ENCODE assay signal across 16 mouse cellular contexts in the genomic region with DNA sequence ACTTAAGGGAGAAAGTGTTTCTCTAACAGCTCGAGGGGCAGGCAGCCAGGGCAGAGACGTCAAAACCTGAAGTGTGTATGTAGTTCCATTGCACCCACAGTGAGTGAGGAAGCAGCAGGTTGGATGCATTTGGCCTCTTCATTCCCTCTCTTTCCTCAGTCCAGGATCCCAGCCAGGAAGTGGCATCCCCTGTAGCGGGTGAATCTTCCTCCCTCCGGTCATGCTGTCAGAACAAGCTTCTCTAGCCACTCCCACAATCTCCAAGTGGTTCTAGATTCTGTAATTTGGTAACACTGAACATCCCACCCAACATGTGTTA. TPM values are rescaled to one million over a fixed set of nuclear protein-coding genes. Genes with fewer than 3 reads are reported as not detected.
DNase-seq lines count a peak whose midpoint lies in the region; ATAC-seq and TF ChIP-seq lines count a peak whose summit lies in the region.
"Had no signal": no experiment of that assay in that cellular context is flagged by ENCODE, and none has a peak within 500 bp of the region (broad histone marks: within the 10 kb centered on the region; RNA-seq: fewer than 3 reads in every experiment).

No protein-coding gene starts in this region.

- ATAC-seq in forebrain, postnatal 0 days = peak; percentile 73
- ATAC-seq in forebrain, embryonic 12.5 days (ENCODE audit: low FRiP score) = no peak
- no peak for ATAC-seq in midbrain, embryonic 12.5 days (ENCODE audit: low FRiP score, low read depth)
- no peak for ATAC-seq in midbrain, embryonic 11.5 days (ENCODE audit: low FRiP score)
- ATAC-seq in midbrain, postnatal 0 days (ENCODE audit: low FRiP score) = no peak
- ATAC-seq: CD4-positive, CD25-positive, alpha-beta regulatory T cell, adult 4 months had no signal

- no peak overlapping the region for H3K4me3 ChIP-seq in forebrain, postnatal 0 days (ENCODE audit: low read depth, low read length)
- H3K4me3 ChIP-seq in forebrain, embryonic 12.5 days (replicated peaks) = no peak overlapping the region
- no peak overlapping the region for H3K4me3 ChIP-seq in midbrain, embryonic 12.5 days
- no peak overlapping the region for H3K4me3 ChIP-seq in midbrain, embryonic 11.5 days (ENCODE audit: low read depth, low read length)
- H3K4me3 ChIP-seq in midbrain, postnatal 0 days (ENCODE audit: low read depth, low read length) = no peak overlapping the region
- no peak overlapping the region for H3K4me3 ChIP-seq in left cerebral cortex, adult 2 months
- H3K4me3 ChIP-seq: heart, embryonic 15.5 days had no signal

- H3K36me3 ChIP-seq in forebrain, postnatal 0 days (ENCODE audit: insufficient read depth) = no peaks in the 10 kb centered on the region
- H3K36me3 ChIP-seq in forebrain, embryonic 12.5 days (replicated peaks) = no peaks in the 10 kb centered on the region
- H3K36me3 ChIP-seq in midbrain, embryonic 12.5 days = no peaks in the 10 kb centered on the region
- H3K36me3 ChIP-seq in midbrain, embryonic 11.5 days (ENCODE audit: control insufficient read depth, insufficient read depth, low read length) = no peaks in the 10 kb centered on the region
- no peaks in the 10 kb centered on the region for H3K36me3 ChIP-seq in midbrain, postnatal 0 days (ENCODE audit: insufficient read depth, low read length)
- H3K36me3 ChIP-seq: heart, embryonic 15.5 days had no signal

- no peak overlapping the region for H3K9ac ChIP-seq in forebrain, postnatal 0 days
- no peak overlapping the region for H3K9ac ChIP-seq in forebrain, embryonic 12.5 days
- no peak overlapping the region for H3K9ac ChIP-seq in midbrain, embryonic 12.5 days (replicated peaks)
- no peak overlapping the region for H3K9ac ChIP-seq in midbrain, embryonic 11.5 days (ENCODE audit: low read length)
- H3K9ac ChIP-seq in midbrain, postnatal 0 days (replicated peaks; ENCODE audit: low read length, poor library complexity, severe bottlenecking) = no peak overlapping the region
- H3K9ac ChIP-seq: heart, embryonic 15.5 days had no signal

- intact Hi-C loops in left cerebral cortex, adult 2 months (cut with DNase I) = no loop called here

- TF ChIP-seq CTCF in forebrain, postnatal 0 days (IDR thresholded peaks at IDR 0.05; ENCODE audit: low read depth) = no peak
- TF ChIP-seq CTCF in midbrain, postnatal 0 days (IDR thresholded peaks at IDR 0.05) = no peak
- no peak for TF ChIP-seq CTCF in left cerebral cortex, adult 2 months (IDR thresholded peaks at IDR 0.05)

- H3K9me3 ChIP-seq in forebrain, postnatal 0 days (ENCODE audit: low read length) = no peaks in the 10 kb centered on the region
- H3K9me3 ChIP-seq in forebrain, embryonic 12.5 days = no peaks in the 10 kb centered on the region
- H3K9me3 ChIP-seq in midbrain, embryonic 12.5 days = no peaks in the 10 kb centered on the region
- no peaks in the 10 kb centered on the region for H3K9me3 ChIP-seq in midbrain, embryonic 11.5 days (ENCODE audit: control insufficient read depth, low read length)
- H3K9me3 ChIP-seq in midbrain, postnatal 0 days (ENCODE audit: low read length) = no peaks in the 10 kb centered on the region
- H3K9me3 ChIP-seq: heart, embryonic 15.5 days had no signal

- no peak overlapping the region for H3K4me2 ChIP-seq in forebrain, postnatal 0 days (ENCODE audit: low read depth)
- H3K4me2 ChIP-seq in forebrain, embryonic 12.5 days = no peak overlapping the region
- H3K4me2 ChIP-seq in midbrain, embryonic 12.5 days (replicated peaks) = no peak overlapping the region
- H3K4me2 ChIP-seq in midbrain, embryonic 11.5 days = no peak overlapping the region
- H3K4me2 ChIP-seq in midbrain, postnatal 0 days (ENCODE audit: low read depth, low read length, poor library complexity, severe bottlenecking) = no peak overlapping the region
- H3K4me2 ChIP-seq: heart, embryonic 15.5 days had no signal

- 53% methylated on average over 4 of the region's 4 CpGs for WGBS in forebrain, postnatal 0 days
- 98% methylated on average over 4 of the region's 4 CpGs for whole genome bisulfite sequencing in forebrain, embryonic 12.5 days
- WGBS in midbrain, embryonic 12.5 days = 91% methylated on average over 4 of the region's 4 CpGs
- WGBS in midbrain, embryonic 11.5 days = 93% methylated on average over 4 of the region's 4 CpGs
- WGBS in midbrain, postnatal 0 days = 73% methylated on average over 4 of the region's 4 CpGs

- H3K4me1 ChIP-seq in forebrain, postnatal 0 days (ENCODE audit: insufficient read depth) = peaks cover 21% of the 10 kb centered on the region
- peaks cover 49% of the 10 kb centered on the region for H3K4me1 ChIP-seq in forebrain, embryonic 12.5 days
- H3K4me1 ChIP-seq in midbrain, embryonic 12.5 days = peaks cover 34% of the 10 kb centered on the region
- peaks cover 27% of the 10 kb centered on the region for H3K4me1 ChIP-seq in midbrain, embryonic 11.5 days (ENCODE audit: control insufficient read depth, insufficient read depth, low read length)
- H3K4me1 ChIP-seq in midbrain, postnatal 0 days (ENCODE audit: insufficient read depth, low read length) = no peaks in the 10 kb centered on the region; the same call in 1 of the 2 replicates

- no peaks in the 10 kb centered on the region for H3K27me3 ChIP-seq in forebrain, postnatal 0 days (ENCODE audit: insufficient read depth, low read length)
- peaks cover 27% of the 10 kb centered on the region for H3K27me3 ChIP-seq in forebrain, embryonic 12.5 days
- H3K27me3 ChIP-seq in midbrain, embryonic 12.5 days = peaks cover 10% of the 10 kb centered on the region; the same call in 1 of the 2 replicates
- no peaks in the 10 kb centered on the region for H3K27me3 ChIP-seq in midbrain, embryonic 11.5 days (ENCODE audit: control insufficient read depth, insufficient read depth, low read length)
- no peaks in the 10 kb centered on the region; the same call in 1 of the 2 replicates for H3K27me3 ChIP-seq in midbrain, postnatal 0 days (ENCODE audit: insufficient read depth, low read length)

- 0 out of 2 replicates have a peak overlapping the region, but pooled peaks have one; percentile 21 for H3K27ac ChIP-seq in forebrain, postnatal 0 days (ENCODE audit: low read depth, low read length)
- no peak overlapping the region for H3K27ac ChIP-seq in forebrain, embryonic 12.5 days
- peak overlapping the region; percentile 76 for H3K27ac ChIP-seq in midbrain, embryonic 12.5 days (replicated peaks)
- H3K27ac ChIP-seq in midbrain, embryonic 11.5 days (ENCODE audit: low read depth, low read length) = no peak overlapping the region; the same call in 1 of the 2 replicates
- H3K27ac ChIP-seq in midbrain, postnatal 0 days (ENCODE audit: low read depth, low read length) = no peak overlapping the region
- H3K27ac ChIP-seq in left cerebral cortex, adult 2 months = no peak overlapping the region
- H3K27ac ChIP-seq: heart, embryonic 15.5 days; kidney, postnatal 0 days had no signal

- peak; percentile 89 to 93 for DNase-seq in cerebellum, postnatal 10 days
- no peak for DNase-seq in cerebellum, adult 8-10 months
- DNase-seq in forebrain, postnatal 0 days = no peak
- no peak for DNase-seq in midbrain, embryonic 11.5 days (ENCODE audit: low spot score, missing footprints)
- DNase-seq in midbrain, postnatal 0 days (ENCODE audit: low spot score) = peak; percentile 35
- DNase-seq in left cerebral cortex, adult 2 months (ENCODE audit: extremely low spot score in 1 of 2, low spot score in 2 of 2) = no peak
- DNase-seq: adrenal gland, postnatal 25 days; heart, postnatal 36 days; kidney, adult 2 months; lung, postnatal 4 days; thymus, adult 2 months had no signal

RNA-seq across cellular contexts. Expression of a gene that starts 52.6 kb away (rescaled TPM):
- total RNA-seq in forebrain, postnatal 0 days (2014; rRNA removed) = 17.2 and 24.2 TPM in 2 replicates
- polyA plus RNA-seq in forebrain, postnatal 0 days (2015; fragmentation: Nextera tagmentation; extraction: Ambion mirVana) = 11.3 and 22.3 TPM in 2 replicates
- 65.6 and 82.4 TPM in 2 replicates for polyA plus RNA-seq in forebrain, embryonic 12.5 days (2016; fragmentation: Nextera tagmentation; extraction: Ambion mirVana)
- polyA plus RNA-seq in midbrain, embryonic 12.5 days (2016; fragmentation: Nextera tagmentation; extraction: Ambion mirVana) = 69.9 and 77.7 TPM in 2 replicates
- 72.8 and 75.4 TPM in 2 replicates for polyA plus RNA-seq in midbrain, embryonic 11.5 days (2014; fragmentation: Nextera tagmentation; extraction: Ambion mirVana)
- total RNA-seq in midbrain, postnatal 0 days (2014; rRNA removed) = 27.2 and 34.7 TPM in 2 replicates
- polyA plus RNA-seq in midbrain, postnatal 0 days (2015; fragmentation: Nextera tagmentation; extraction: Ambion mirVana) = 28.9 and 29.3 TPM in 2 replicates
- 10 to 100 TPM; 42.1 to 46.9 TPM for total RNA-seq in left cerebral cortex, adult 2 months (2021)

Comparison
In these comparisons a context has a peak if more than half of its experiments do, and no peak if none do; other contexts are left out.
1. DNase-seq: peak in cerebellum, postnatal 10 days (2 of 2) and midbrain, postnatal 0 days (single experiment); none in cerebellum, adult 8-10 months (single experiment), forebrain, postnatal 0 days (single experiment), midbrain, embryonic 11.5 days (single experiment) and left cerebral cortex, adult 2 months (0 of 2).
2. H3K27ac ChIP-seq: peak in forebrain, postnatal 0 days (single experiment) and midbrain, embryonic 12.5 days (single experiment); none in forebrain, embryonic 12.5 days (single experiment), midbrain, embryonic 11.5 days (single experiment), midbrain, postnatal 0 days (single experiment) and left cerebral cortex, adult 2 months (single experiment).